Mouse (Mus musculus): ENCODE data around the gene Adprm. TPM values are rescaled to one million over a fixed set of nuclear protein-coding genes. Genes with fewer than 3 reads are reported as not detected.
A peak's percentile ranks its signal among the peaks of the same experiment; 100 is the strongest.

The Adprm gene
- polyA plus RNA-seq, 1 experiment from 2014 or later, result 21.1 TPM

DNA sequence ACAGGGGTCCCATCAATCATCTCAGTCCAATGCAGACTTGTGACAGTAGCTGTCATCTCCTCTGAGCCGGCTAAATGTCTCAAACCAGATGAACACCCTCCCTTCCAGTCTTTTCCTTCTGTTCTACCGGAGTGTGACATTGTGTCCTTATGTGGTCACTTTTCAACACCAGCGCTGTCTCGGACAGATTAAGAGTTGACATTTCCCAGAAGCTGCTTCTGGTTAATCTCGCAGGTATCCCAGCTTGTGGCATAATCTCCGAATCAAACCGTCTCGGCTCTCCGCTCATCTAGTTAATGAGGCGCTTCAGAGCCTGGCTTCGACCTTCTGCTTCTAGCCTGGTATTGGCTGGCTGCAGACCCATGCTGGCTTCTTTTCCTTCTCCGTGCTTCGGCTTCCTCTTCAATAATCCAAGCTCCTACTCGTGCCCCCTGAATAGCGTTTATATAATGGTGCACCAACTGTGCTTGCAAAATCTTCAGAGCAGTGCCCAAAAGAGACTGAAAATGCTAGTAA lies 20.3 kb upstream of the Adprm start:
- Histone ChIP-seq H3K4me1 (no peaks in the 10 kb centered on the region), H3K9me3 (replicated peaks) (no peaks in the 10 kb centered on the region), H3K27me3 (no peaks in the 10 kb centered on the region), H3K4me3 (replicated peaks) (no peak overlapping the region), H3K9ac (no peak overlapping the region), H3K36me3 (no peaks in the 10 kb centered on the region), H3K4me2 (no peak overlapping the region), H3K27ac (no peak overlapping the region)
- no peak for ATAC-seq (replicated peaks; ENCODE audit: low FRiP score)
- WGBS, result 66% methylated on average over 15 of the region's 15 CpGs

DNA sequence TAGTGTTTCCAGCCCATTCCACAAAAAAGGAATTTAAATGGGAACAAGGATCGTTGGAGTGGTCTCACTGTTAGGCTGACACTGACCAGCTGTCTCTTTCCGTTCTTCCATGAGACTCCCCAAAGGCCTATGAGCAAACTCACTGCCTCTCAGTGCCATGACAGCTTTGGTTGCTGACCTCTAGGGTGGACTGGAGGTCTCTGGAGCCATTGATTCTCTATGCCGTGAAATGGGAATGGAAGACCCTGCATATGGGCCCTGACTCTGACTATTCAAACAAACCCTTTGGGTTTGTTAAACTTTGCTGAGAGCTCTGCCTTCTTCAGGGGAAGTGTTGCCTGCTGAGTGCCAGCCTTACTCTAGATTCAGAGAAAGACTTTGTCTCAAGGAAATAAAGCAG lies 15.3 kb upstream of the Adprm start:
- Histone ChIP-seq H3K4me2 (no peak overlapping the region), H3K36me3 (peaks cover 45% of the 10 kb centered on the region), H3K27ac (no peak overlapping the region), H3K9ac (no peak overlapping the region), H3K27me3 (no peaks in the 10 kb centered on the region), H3K9me3 (replicated peaks) (no peaks in the 10 kb centered on the region), H3K4me1 (no peaks in the 10 kb centered on the region), H3K4me3 (replicated peaks) (no peak overlapping the region)
- ATAC-seq (replicated peaks; ENCODE audit: low FRiP score), result no peak
- WGBS, result 79% methylated on average over 3 of the region's 3 CpGs

DNA sequence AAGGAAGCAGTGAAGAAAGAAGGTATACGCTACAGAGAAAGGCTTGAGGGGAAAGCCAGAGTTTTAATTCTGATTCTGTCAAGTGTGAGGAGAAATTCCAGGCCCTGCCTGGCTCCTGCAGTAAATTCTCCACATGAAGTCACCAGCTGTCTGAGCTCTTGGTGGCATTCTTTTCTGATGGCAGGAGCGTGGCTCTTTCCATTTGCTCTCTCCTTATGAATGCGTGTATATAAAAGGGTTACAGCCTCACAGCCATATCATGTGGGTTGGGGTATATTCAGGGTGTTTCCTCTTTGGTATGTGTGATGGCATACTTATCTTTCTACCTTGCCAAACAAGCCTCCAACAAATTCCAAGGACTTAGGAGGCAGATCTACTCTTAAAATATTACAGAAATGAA lies 10.3 kb upstream of the Adprm start:
- no peak overlapping the region for H3K4me3 ChIP-seq (replicated peaks)
- WGBS, result 88% methylated on average over 3 of the region's 3 CpGs
- no peaks in the 10 kb centered on the region for H3K9me3 ChIP-seq (replicated peaks)
- no peak overlapping the region for H3K27ac ChIP-seq
- ATAC-seq (replicated peaks; ENCODE audit: low FRiP score), result no peak
- no peak overlapping the region for H3K4me2 ChIP-seq
- H3K27me3 ChIP-seq, result no peaks in the 10 kb centered on the region
- no peak overlapping the region for H3K9ac ChIP-seq
- peaks cover 88% of the 10 kb centered on the region for H3K36me3 ChIP-seq
- H3K4me1 ChIP-seq, result no peaks in the 10 kb centered on the region

DNA sequence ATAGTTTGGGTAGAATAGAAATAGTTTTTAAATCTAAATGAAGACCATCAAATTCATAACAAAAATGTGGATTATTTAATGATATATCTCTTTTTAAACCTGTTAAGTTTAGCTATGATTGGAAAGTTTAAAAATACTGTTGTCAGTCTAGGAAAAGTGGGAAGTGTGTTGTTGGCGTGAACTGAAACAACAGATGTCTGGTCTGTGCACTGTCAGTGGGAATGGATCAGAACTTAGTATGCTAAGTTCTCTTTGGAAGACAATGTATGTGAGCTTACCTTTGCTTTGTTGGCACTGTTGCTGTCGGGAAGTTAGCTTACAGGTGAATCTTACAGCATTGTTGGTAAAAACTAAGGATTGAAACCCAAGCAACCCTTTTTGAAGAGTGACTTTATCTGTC lies 8.9 kb upstream of the Adprm start:
- no peak overlapping the region for H3K4me3 ChIP-seq (replicated peaks)
- no peaks in the 10 kb centered on the region for H3K27me3 ChIP-seq
- H3K9ac ChIP-seq, result no peak overlapping the region
- H3K36me3 ChIP-seq, result peaks cover 93% of the 10 kb centered on the region
- 89% methylated on average over 2 of the region's 2 CpGs for WGBS
- no peaks in the 10 kb centered on the region for H3K9me3 ChIP-seq (replicated peaks)
- no peak overlapping the region for H3K4me2 ChIP-seq
- H3K4me1 ChIP-seq, result no peaks in the 10 kb centered on the region
- ATAC-seq (replicated peaks; ENCODE audit: low FRiP score), result no peak
- no peak overlapping the region for H3K27ac ChIP-seq

DNA sequence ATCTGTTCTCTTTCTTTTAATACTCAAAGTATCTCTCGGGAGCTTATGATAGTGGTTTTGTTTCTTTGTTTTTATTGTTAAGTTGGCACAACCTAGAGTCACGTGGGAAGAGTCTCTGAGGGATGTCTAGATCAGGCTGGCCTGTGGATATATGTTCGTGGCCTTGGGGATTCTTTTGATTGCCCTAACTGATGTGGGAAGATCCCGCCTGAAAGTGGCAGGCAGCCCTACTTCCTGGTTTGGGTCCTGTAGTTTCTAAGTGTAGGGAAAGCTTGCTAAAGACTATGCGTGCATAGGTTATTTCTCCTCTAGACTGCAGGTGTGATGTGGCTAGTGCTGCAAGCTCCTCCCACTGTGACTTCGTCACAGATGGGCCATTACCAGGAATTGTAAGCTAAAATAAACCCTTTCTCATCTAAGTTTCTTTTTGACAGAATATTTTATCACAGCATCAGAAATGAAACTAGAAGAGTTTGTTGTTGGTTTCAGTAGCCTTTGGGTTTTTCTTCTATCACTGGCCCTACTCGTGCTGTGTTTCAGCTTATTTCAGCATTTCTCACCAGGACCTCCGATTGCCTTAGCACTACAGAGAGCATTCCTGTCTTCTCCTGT lies 2.5 kb upstream of the Adprm start:
- H3K4me2 ChIP-seq, result no peak overlapping the region
- WGBS, result 91% methylated on average over 8 of the region's 8 CpGs
- peaks cover 15% of the 10 kb centered on the region for H3K4me1 ChIP-seq
- H3K9ac ChIP-seq, result no peak overlapping the region
- peaks cover 48% of the 10 kb centered on the region for H3K36me3 ChIP-seq
- no peak for ATAC-seq (replicated peaks; ENCODE audit: low FRiP score)
- no peak overlapping the region for H3K4me3 ChIP-seq (replicated peaks)
- no peaks in the 10 kb centered on the region for H3K9me3 ChIP-seq (replicated peaks)
- no peaks in the 10 kb centered on the region for H3K27me3 ChIP-seq
- no peak overlapping the region for H3K27ac ChIP-seq

DNA sequence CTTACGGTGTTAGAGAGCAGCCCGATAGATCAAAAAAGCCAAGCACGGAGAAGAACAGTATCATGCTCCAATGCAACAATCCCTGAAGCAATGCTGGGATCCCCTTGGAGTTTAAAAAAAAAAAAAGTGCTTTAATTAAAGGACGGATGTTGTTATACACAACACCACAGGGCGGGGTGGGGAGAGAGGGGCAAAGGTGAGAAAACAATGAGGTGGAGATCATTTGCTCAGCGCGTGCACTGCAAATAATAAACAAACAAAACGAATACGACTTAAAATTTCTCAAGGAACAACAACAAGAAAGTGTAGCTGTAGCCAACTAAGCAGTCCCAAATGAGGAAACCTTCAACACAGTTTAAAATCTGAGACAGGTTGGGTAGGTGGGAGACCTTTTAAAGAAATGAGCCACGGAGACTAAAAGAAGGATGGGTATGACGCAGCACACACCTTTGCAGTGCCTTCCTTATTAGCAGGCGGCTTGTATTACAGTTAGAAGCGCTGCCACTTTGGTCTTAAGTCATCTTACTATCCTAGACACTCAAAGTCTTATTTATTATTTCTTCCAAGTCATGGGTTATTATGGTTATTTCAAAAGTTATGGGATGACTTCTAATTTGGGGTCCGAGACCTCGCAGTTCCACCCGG lies 596 bp downstream of the Adprm start:
- Histone ChIP-seq H3K9me3 (replicated peaks) (no peaks in the 10 kb centered on the region), H3K27ac (peak overlapping the region; percentile 91), H3K36me3 (peaks cover 20% of the 10 kb centered on the region), H3K27me3 (no peaks in the 10 kb centered on the region), H3K4me2 (peak overlapping the region; percentile 69), H3K9ac (peak overlapping the region; percentile 94), H3K4me3 (replicated peaks) (peak overlapping the region; percentile 100), H3K4me1 (peaks cover 15% of the 10 kb centered on the region)
- peak; percentile 33; the same call in 1 of the 2 replicates for ATAC-seq (replicated peaks; ENCODE audit: low FRiP score)
- 3% methylated on average over 16 of the region's 16 CpGs for WGBS

DNA sequence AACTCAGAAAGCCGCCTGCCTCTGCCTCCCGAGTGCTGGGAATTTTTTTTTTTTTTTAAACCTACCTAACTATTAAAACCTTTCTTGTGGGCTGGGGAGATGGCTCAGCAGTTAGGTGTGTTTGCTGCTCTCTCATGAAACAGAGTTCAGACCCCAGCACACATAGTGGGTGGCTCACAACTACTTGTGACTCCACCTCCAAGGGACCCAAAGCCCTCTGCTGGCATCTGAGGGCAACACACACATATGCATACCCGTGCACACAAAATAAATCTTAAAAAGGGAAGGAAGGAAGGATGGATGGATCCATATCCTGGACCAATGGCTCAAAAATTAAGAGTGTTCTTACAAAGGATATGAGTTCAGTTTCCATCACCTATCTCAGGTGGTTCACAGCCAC lies 3.1 kb downstream of the Adprm start:
- no peaks in the 10 kb centered on the region for H3K27me3 ChIP-seq
- H3K9ac ChIP-seq, result no peak overlapping the region
- no peak overlapping the region for H3K4me2 ChIP-seq
- no peak overlapping the region for H3K27ac ChIP-seq
- 87% methylated on average over 3 of the region's 3 CpGs for WGBS
- ATAC-seq (replicated peaks; ENCODE audit: low FRiP score), result no peak
- H3K4me1 ChIP-seq, result peaks cover 15% of the 10 kb centered on the region
- H3K9me3 ChIP-seq (replicated peaks), result no peaks in the 10 kb centered on the region
- peaks cover 11% of the 10 kb centered on the region for H3K36me3 ChIP-seq
- no peak overlapping the region for H3K4me3 ChIP-seq (replicated peaks)

DNA sequence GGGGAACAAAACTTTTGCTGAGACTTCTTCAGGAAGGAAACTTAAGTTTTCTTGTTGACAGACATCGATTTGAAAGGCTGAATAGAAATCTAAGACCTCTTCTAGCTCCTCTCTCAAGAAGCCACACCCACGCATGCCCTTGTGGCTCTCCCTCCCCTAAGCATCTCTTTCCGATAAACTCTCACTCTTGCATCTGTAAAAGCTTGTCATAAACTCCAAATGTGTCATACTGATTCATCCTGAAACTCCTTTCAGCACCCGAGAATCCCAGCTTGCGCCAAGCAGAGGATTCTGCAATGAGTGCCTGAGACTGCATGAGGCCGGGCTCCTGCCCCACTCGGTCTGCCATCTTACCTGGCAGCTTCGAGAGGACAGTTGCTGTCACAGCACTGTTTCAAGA lies 3.9 kb downstream of the Adprm start:
- H3K9me3 ChIP-seq (replicated peaks), result no peaks in the 10 kb centered on the region
- ATAC-seq (replicated peaks; ENCODE audit: low FRiP score), result no peak
- H3K9ac ChIP-seq, result no peak overlapping the region
- H3K4me2 ChIP-seq, result no peak overlapping the region
- H3K4me1 ChIP-seq, result peaks cover 8% of the 10 kb centered on the region
- WGBS, result 86% methylated on average over 8 of the region's 8 CpGs
- H3K27me3 ChIP-seq, result no peaks in the 10 kb centered on the region
- no peak overlapping the region for H3K27ac ChIP-seq
- H3K36me3 ChIP-seq, result peaks cover 11% of the 10 kb centered on the region
- H3K4me3 ChIP-seq (replicated peaks), result no peak overlapping the region

DNA sequence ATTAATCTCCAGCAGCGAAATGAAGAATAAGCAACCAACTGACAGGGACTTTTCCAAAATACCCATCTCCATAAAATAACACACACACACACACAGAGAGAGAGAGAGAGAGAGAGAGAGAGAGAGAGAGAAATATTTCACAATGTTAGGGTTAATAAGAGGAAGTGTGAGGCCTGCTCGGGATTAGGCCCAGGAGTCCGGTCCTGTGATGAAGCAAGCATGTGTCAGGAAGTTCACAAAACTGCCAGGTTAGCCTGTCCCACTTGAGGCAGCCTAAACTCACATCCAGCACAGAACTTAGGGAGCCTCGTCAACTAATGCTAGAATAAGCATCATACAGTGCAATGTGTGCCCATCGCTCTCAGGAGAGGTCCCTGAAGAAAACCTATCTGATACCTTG lies 5.2 kb downstream of the Adprm start:
- 88% methylated on average over 5 of the region's 5 CpGs for WGBS
- no peak overlapping the region for H3K4me3 ChIP-seq (replicated peaks)
- ATAC-seq (replicated peaks; ENCODE audit: low FRiP score), result no peak

DNA sequence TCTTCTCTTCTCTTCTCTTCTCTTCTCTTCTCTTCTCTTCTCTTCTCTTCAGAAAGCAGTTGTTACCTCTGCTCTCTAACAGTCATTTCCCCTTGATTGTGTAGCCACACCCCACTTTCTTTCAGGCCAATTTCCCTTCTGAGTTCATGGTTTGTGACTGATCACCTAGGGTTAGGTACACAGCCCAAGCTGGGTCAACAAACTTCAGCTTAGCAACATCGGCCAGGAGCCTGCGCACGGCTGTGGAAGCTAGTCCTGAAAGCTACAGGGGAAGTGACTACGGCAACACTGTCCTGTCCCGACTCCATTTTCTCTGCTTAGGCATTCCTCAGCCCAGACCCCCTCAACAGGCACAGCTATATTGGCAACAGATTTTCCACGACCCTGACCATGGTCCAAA lies 7.4 kb downstream of the Adprm start:
- Histone ChIP-seq H3K9ac (no peak overlapping the region), H3K4me3 (replicated peaks) (no peak overlapping the region), H3K27ac (no peak overlapping the region), H3K9me3 (replicated peaks) (no peaks in the 10 kb centered on the region), H3K4me2 (no peak overlapping the region), H3K36me3 (peaks cover 34% of the 10 kb centered on the region), H3K27me3 (no peaks in the 10 kb centered on the region), H3K4me1 (no peaks in the 10 kb centered on the region)
- ATAC-seq (replicated peaks; ENCODE audit: low FRiP score), result no peak
- 65% methylated on average over 6 of the region's 6 CpGs for WGBS

More for the DNA sequence above, 5.2 kb downstream of the Adprm start:
- Histone ChIP-seq H3K27ac (no peak overlapping the region), H3K4me1 (peaks cover 4% of the 10 kb centered on the region; the same call in 1 of the 2 replicates), H3K9me3 (replicated peaks) (no peaks in the 10 kb centered on the region), H3K36me3 (peaks cover 12% of the 10 kb centered on the region), H3K27me3 (no peaks in the 10 kb centered on the region), H3K9ac (no peak overlapping the region), H3K4me2 (no peak overlapping the region)

DNA sequence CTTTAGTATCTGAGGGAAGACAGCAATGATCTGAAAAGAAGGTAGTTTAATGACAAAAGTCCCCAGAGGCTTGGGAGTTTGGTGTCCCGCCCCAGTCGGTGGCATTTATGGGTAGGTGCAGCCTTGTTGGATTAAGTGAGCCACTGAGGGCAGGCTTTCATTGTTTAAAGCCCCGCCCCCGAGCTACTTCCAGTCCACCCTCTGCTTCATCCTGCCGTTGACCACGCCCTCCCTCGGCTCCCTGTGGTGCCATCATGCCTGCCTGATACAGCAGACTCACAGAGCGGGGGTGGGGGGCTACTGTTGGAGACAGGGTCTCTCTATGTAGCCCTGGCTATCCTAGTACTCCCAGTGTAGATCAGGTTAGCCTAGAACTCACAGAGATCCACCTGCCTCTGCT lies 9.4 kb downstream of the Adprm start:
- H3K4me3 ChIP-seq (replicated peaks), result no peak overlapping the region
- no peak for ATAC-seq (replicated peaks; ENCODE audit: low FRiP score)

DNA sequence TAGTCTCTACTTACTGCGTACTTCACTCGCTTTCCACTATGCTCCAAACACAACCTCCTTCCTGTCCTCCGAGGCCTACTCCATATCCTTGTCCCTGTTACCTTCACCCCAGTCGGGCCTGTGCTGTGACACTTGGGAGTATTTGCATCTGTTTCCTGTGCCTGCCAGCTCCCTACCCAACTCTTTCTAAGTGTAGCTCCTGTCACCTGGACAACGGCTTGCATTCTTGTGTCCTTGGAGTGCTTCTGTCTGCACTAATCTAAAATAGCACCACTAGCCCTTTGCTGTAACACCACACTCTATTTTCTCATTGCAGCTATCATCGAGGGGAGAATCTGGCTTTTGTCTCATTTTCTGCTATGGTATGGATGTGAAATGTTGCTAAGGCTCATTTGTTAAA lies 11.9 kb downstream of the Adprm start:
- H3K4me3 ChIP-seq (replicated peaks), result no peak overlapping the region
- no peak overlapping the region for H3K27ac ChIP-seq
- H3K4me2 ChIP-seq, result no peak overlapping the region
- no peaks in the 10 kb centered on the region for H3K9me3 ChIP-seq (replicated peaks)
- no peak overlapping the region for H3K9ac ChIP-seq
- no peaks in the 10 kb centered on the region for H3K4me1 ChIP-seq
- ATAC-seq (replicated peaks; ENCODE audit: low FRiP score), result no peak
- no peaks in the 10 kb centered on the region for H3K27me3 ChIP-seq
- H3K36me3 ChIP-seq, result peaks cover 48% of the 10 kb centered on the region
- WGBS, result 92% methylated on average over 6 of the region's 6 CpGs

More for the DNA sequence above, 9.4 kb downstream of the Adprm start:
- H3K4me1 ChIP-seq, result no peaks in the 10 kb centered on the region
- WGBS, result 58% methylated on average over 8 of the region's 8 CpGs
- H3K4me2 ChIP-seq, result no peak overlapping the region
- no peaks in the 10 kb centered on the region for H3K9me3 ChIP-seq (replicated peaks)
- no peak overlapping the region for H3K27ac ChIP-seq
- no peak overlapping the region for H3K9ac ChIP-seq
- no peaks in the 10 kb centered on the region for H3K27me3 ChIP-seq
- H3K36me3 ChIP-seq, result peaks cover 48% of the 10 kb centered on the region
